Mouse (Mus musculus) hematopoietic multipotent progenitor cell, adult 10-12 weeks (in vitro differentiated cells): ENCODE data around the gene Ppfia4. TPM values are rescaled to one million over a fixed set of nuclear protein-coding genes. Genes with fewer than 3 reads are reported as not detected.

Experiments
- polyA plus RNA-seq: library from polyadenylated mRNA; stranded (reverse); fragments of >175 nt; gene quantifications from 2 replicates; pipeline ENCODE4 v1.2.3, GENCODE M21; 2012; ENCODE audit warnings: low replicate concordance

Gene Ppfia4
- polyA plus RNA-seq, result 40.3 and 96.5 TPM in 2 replicates

GRCm38 (mm10) chr1:134332770-134333271, at the start of gene Ppfia4:
Gene Ppfia4, minus strand, starts transcription at chr1:134332928.

GRCm38 (mm10) chr1:134361857-134362212, 29.1 kb upstream of the Ppfia4 start, which contains the start of gene Tmem183a:
Gene Tmem183a, minus strand, starts transcription at chr1:134361979.

GRCm38 (mm10) chr1:134289598-134290099, 43.1 kb downstream of the Ppfia4 start, which contains the start of gene Myog:
Gene Myog, plus strand, starts transcription at chr1:134289989.

Other genes with a start within 250 kb of the Ppfia4 start
- 0.18 TPM in 1 of 2 replicates, not detected in the other for gene Chit1, start 221.7 kb downstream of the Ppfia4 start, polyA plus RNA-seq
- 1.4 and 4.1 TPM in 2 replicates for gene Chil1, start 150.8 kb downstream of the Ppfia4 start, polyA plus RNA-seq
- 0.08 TPM in 1 of 2 replicates, not detected in the other for gene Mybph, start 139.5 kb downstream of the Ppfia4 start, polyA plus RNA-seq
- gene Adora1, start 97.5 kb downstream of the Ppfia4 start, polyA plus RNA-seq, result not detected in 2 replicates
- gene Myog, start 42.9 kb downstream of the Ppfia4 start, polyA plus RNA-seq, result not detected in 2 replicates
- 18.8 and 32.9 TPM in 2 replicates for gene Tmem183a, start 29.1 kb upstream of the Ppfia4 start, polyA plus RNA-seq
- not detected in 2 replicates for gene 4933406M09Rik, start 53.0 kb upstream of the Ppfia4 start, polyA plus RNA-seq
- 29.4 and 30.2 TPM in 2 replicates for gene Cyb5r1, start 72.6 kb upstream of the Ppfia4 start, polyA plus RNA-seq
- 111 and 249 TPM in 2 replicates for gene Adipor1, start 82.5 kb upstream of the Ppfia4 start, polyA plus RNA-seq
- gene Klhl12, start 122.6 kb upstream of the Ppfia4 start, polyA plus RNA-seq, result 3.5 and 3.8 TPM in 2 replicates
- 6.0 and 15.6 TPM in 2 replicates for gene Rabif, start 161.7 kb upstream of the Ppfia4 start, polyA plus RNA-seq
- not detected in 2 replicates for gene Mgat4e, start 216.8 kb upstream of the Ppfia4 start, polyA plus RNA-seq
- gene Kdm5b, start 227.2 kb upstream of the Ppfia4 start, polyA plus RNA-seq, result 6.7 and 20.9 TPM in 2 replicates